Mouse (Mus musculus) megakaryocyte, adult 5-6 weeks (primary cell): ENCODE results near the gene Krtap1-5. TPM values are rescaled to one million over a fixed set of nuclear protein-coding genes. Genes with fewer than 3 reads are reported as not detected.

Experiments used
- ATAC-seq: 2 replicates; pipeline ENCODE4 v1.8.0; 2016; ENCODE audit warnings: mild to moderate bottlenecking, inconsistent platforms; ENCODE audit not compliant: poor library complexity, severe bottlenecking
- total RNA-seq, 2 experiments: library from RNA; stranded (forward) in 1 of 2; stranded (reverse) in 1 of 2; fragments of 153-499, 151-499 nt in 1 of 2; fragments of 221-1000, 200-1000 nt in 1 of 2; gene quantifications; 2 replicates each; pipeline versions ENCODE4 v1.2.3 to v1.2.4; 2015 to 2017

Krtap1-5 gene
- total RNA-seq, 2 experiments from 2014 or later, result not detected

- ATAC-seq, result no peak
Measured at GRCm38 (mm10) chr11:99550765-99551164, 30.1 kb downstream of the Krtap1-5 start, which contains the start of gene Krtap3-3. Krtap3-3 (minus strand) TSS chr11:99550865.

- no peak for ATAC-seq
Measured at GRCm38 (mm10) chr11:99547892-99548291, 32.9 kb downstream of the Krtap1-5 start.

GRCm38 (mm10) chr11:99539721-99540120, 41.1 kb downstream of the Krtap1-5 start:
- no peak for ATAC-seq

Other genes with a start within 250 kb of the Krtap1-5 start
Only the 30 nearest of the 36 such genes appear.
- not detected in 2 replicates for gene Krt28, start 206.1 kb downstream of the Krtap1-5 start, total RNA-seq (2015)
- gene Krt28, start 206.1 kb downstream of the Krtap1-5 start, total RNA-seq (2017), result not detected in 2 replicates
- 1.7 and 3.1 TPM in 2 replicates for gene Krt10, start 191.7 kb downstream of the Krtap1-5 start, total RNA-seq (2015)
- 0.98 TPM in 1 of 2 replicates, not detected in the other for gene Krt10, start 191.7 kb downstream of the Krtap1-5 start, total RNA-seq (2017)
- not detected in 2 replicates for gene Krt12, start 158.8 kb downstream of the Krtap1-5 start, total RNA-seq (2015)
- gene Krt12, start 158.8 kb downstream of the Krtap1-5 start, total RNA-seq (2017), result not detected in 2 replicates
- gene Krt20, start 142.9 kb downstream of the Krtap1-5 start, total RNA-seq (2015), result not detected in 2 replicates
- not detected in 2 replicates for gene Krt20, start 142.9 kb downstream of the Krtap1-5 start, total RNA-seq (2017)
- not detected in 2 replicates for gene Krt23, start 87.9 kb downstream of the Krtap1-5 start, total RNA-seq (2015)
- gene Krt23, start 87.9 kb downstream of the Krtap1-5 start, total RNA-seq (2017), result not detected in 2 replicates
- gene Krt39, start 59.7 kb downstream of the Krtap1-5 start, total RNA-seq (2015), result not detected in 2 replicates
- gene Krt39, start 59.7 kb downstream of the Krtap1-5 start, total RNA-seq (2017), result not detected in 2 replicates
- not detected in 2 replicates for gene Krt40, start 37.9 kb downstream of the Krtap1-5 start, total RNA-seq (2015)
- not detected in 2 replicates for gene Krt40, start 37.9 kb downstream of the Krtap1-5 start, total RNA-seq (2017)
- gene Krtap3-3, start 30.2 kb downstream of the Krtap1-5 start, total RNA-seq (2015), result not detected in 2 replicates
- not detected in 2 replicates for gene Krtap3-3, start 30.2 kb downstream of the Krtap1-5 start, total RNA-seq (2017)
- not detected in 2 replicates for gene Krtap3-2, start 24.2 kb downstream of the Krtap1-5 start, total RNA-seq (2015)
- gene Krtap3-2, start 24.2 kb downstream of the Krtap1-5 start, total RNA-seq (2017), result not detected in 2 replicates
- not detected in 2 replicates for gene Gm11939, start 21.6 kb downstream of the Krtap1-5 start, total RNA-seq (2015)
- gene Gm11939, start 21.6 kb downstream of the Krtap1-5 start, total RNA-seq (2017), result not detected in 2 replicates
- gene Krtap3-1, start 14.4 kb downstream of the Krtap1-5 start, total RNA-seq (2015), result not detected in 2 replicates
- not detected in 2 replicates for gene Krtap3-1, start 14.4 kb downstream of the Krtap1-5 start, total RNA-seq (2017)
- not detected in 2 replicates for gene Krtap1-4, start 2.6 kb upstream of the Krtap1-5 start, total RNA-seq (2015)
- not detected in 2 replicates for gene Krtap1-4, start 2.6 kb upstream of the Krtap1-5 start, total RNA-seq (2017)
- not detected in 2 replicates for gene Krtap1-3, start 10.3 kb upstream of the Krtap1-5 start, total RNA-seq (2015)
- gene Krtap1-3, start 10.3 kb upstream of the Krtap1-5 start, total RNA-seq (2017), result not detected in 2 replicates
- not detected in 2 replicates for gene Krtap9-3, start 17.1 kb upstream of the Krtap1-5 start, total RNA-seq (2015)
- not detected in 2 replicates for gene Krtap9-3, start 17.1 kb upstream of the Krtap1-5 start, total RNA-seq (2017)
- not detected in 2 replicates for gene Gm11938, start 22.3 kb upstream of the Krtap1-5 start, total RNA-seq (2015)
- not detected in 2 replicates for gene Gm11938, start 22.3 kb upstream of the Krtap1-5 start, total RNA-seq (2017)
- not detected in 2 replicates for gene Gm11937, start 29.2 kb upstream of the Krtap1-5 start, total RNA-seq (2015)
- not detected in 2 replicates for gene Gm11937, start 29.2 kb upstream of the Krtap1-5 start, total RNA-seq (2017)
- gene Krtap2-4, start 33.8 kb upstream of the Krtap1-5 start, total RNA-seq (2015), result not detected in 2 replicates
- gene Krtap2-4, start 33.8 kb upstream of the Krtap1-5 start, total RNA-seq (2017), result not detected in 2 replicates
- gene Gm11562, start 39.4 kb upstream of the Krtap1-5 start, total RNA-seq (2015), result not detected in 2 replicates
- not detected in 2 replicates for gene Gm11562, start 39.4 kb upstream of the Krtap1-5 start, total RNA-seq (2017)
- not detected in 2 replicates for gene Krtap4-1, start 47.2 kb upstream of the Krtap1-5 start, total RNA-seq (2015)
- gene Krtap4-1, start 47.2 kb upstream of the Krtap1-5 start, total RNA-seq (2017), result not detected in 2 replicates
- gene Krtap4-2, start 54.1 kb upstream of the Krtap1-5 start, total RNA-seq (2015), result not detected in 2 replicates
- not detected in 2 replicates for gene Krtap4-2, start 54.1 kb upstream of the Krtap1-5 start, total RNA-seq (2017)
- not detected in 2 replicates for gene Krtap4-7, start 63.1 kb upstream of the Krtap1-5 start, total RNA-seq (2015)
- not detected in 2 replicates for gene Krtap4-7, start 63.1 kb upstream of the Krtap1-5 start, total RNA-seq (2017)
- not detected in 2 replicates for gene Gm11555, start 69.2 kb upstream of the Krtap1-5 start, total RNA-seq (2015)
- not detected in 2 replicates for gene Gm11555, start 69.2 kb upstream of the Krtap1-5 start, total RNA-seq (2017)
- not detected in 2 replicates for gene Gm11563, start 77.9 kb upstream of the Krtap1-5 start, total RNA-seq (2015)
- gene Gm11563, start 77.9 kb upstream of the Krtap1-5 start, total RNA-seq (2017), result not detected in 2 replicates
- not detected in 2 replicates for gene Krtap4-6, start 84.9 kb upstream of the Krtap1-5 start, total RNA-seq (2015)
- gene Krtap4-6, start 84.9 kb upstream of the Krtap1-5 start, total RNA-seq (2017), result not detected in 2 replicates
- gene Gm14190, start 109.7 kb upstream of the Krtap1-5 start, total RNA-seq (2015), result not detected in 2 replicates
- not detected in 2 replicates for gene Gm14190, start 109.7 kb upstream of the Krtap1-5 start, total RNA-seq (2017)
- not detected in 2 replicates for gene Gm14180, start 153.3 kb upstream of the Krtap1-5 start, total RNA-seq (2015)
- not detected in 2 replicates for gene Gm14180, start 153.3 kb upstream of the Krtap1-5 start, total RNA-seq (2017)
- not detected in 2 replicates for gene Gm11595, start 191.9 kb upstream of the Krtap1-5 start, total RNA-seq (2015)
- not detected in 2 replicates for gene Gm11595, start 191.9 kb upstream of the Krtap1-5 start, total RNA-seq (2017)
- gene Krtap4-8, start 199.7 kb upstream of the Krtap1-5 start, total RNA-seq (2015), result not detected in 2 replicates
- gene Krtap4-8, start 199.7 kb upstream of the Krtap1-5 start, total RNA-seq (2017), result not detected in 2 replicates
- not detected in 2 replicates for gene Krtap4-9, start 204.2 kb upstream of the Krtap1-5 start, total RNA-seq (2015)
- gene Krtap4-9, start 204.2 kb upstream of the Krtap1-5 start, total RNA-seq (2017), result not detected in 2 replicates
- not detected in 2 replicates for gene Gm11596, start 212.5 kb upstream of the Krtap1-5 start, total RNA-seq (2015)
- gene Gm11596, start 212.5 kb upstream of the Krtap1-5 start, total RNA-seq (2017), result not detected in 2 replicates